Mouse (Mus musculus) kidney, adult 11 months (tissue): ENCODE results near the gene Bik.
A peak's percentile ranks its signal among the peaks of the same experiment; 100 is the strongest.
"Not testable (repeated sequence)": the region's sequence is repeated elsewhere in the genome, so short reads cannot be mapped to it uniquely, and the experiment has no call there.

ENCODE experiments used
- DNase-seq: peaks from one replicate; pipeline ENCODE4 v3.0.0; 2022

The Bik gene

GRCm38 (mm10) chr15:83526424-83527091 lies at the start of gene Bik:
TSS of gene Bik (plus strand) at chr15:83526862.
- peak; percentile 61 for DNase-seq

- DNase-seq, result peak; percentile 47
These were observed 48.6 kb upstream of the Bik start for GRCm38 (mm10) chr15:83478096-83478495.

- no peak for DNase-seq
These were observed 46.8 kb upstream of the Bik start for GRCm38 (mm10) chr15:83479818-83480217.

GRCm38 (mm10) chr15:83481236-83481780 lies 45.4 kb upstream of the Bik start:
- DNase-seq, result peak; percentile 52

DNA sequence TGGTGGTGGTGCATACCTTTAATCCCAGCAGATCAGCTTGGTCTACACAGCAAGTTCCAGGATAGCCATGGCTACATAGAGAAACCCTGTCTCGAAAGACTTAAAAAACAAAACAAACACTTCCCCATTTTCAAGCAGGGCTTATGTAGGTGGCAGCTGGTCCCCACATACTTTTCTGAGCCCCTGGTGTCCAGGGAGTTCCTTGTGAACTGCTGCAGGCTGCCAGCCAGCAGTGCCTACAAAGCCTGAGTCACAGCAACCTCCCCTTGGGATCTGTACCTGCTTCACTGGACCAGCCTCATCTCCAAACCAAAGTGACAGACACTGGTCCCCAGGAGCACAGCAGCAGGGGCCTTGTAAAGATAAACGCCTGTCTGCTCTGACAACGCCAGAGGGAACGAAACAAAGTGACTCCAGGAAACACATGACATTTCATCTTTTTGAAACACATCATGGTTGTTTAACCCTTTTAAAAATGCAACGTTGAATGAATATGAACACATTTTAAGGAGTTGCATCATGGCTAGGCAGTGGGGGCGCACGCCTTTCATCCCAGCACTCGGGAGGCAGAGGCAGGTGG lies 43.9 kb upstream of the Bik start:
- no peak for DNase-seq

GRCm38 (mm10) chr15:83483482-83483881 lies 43.2 kb upstream of the Bik start:
- no peak for DNase-seq

DNA sequence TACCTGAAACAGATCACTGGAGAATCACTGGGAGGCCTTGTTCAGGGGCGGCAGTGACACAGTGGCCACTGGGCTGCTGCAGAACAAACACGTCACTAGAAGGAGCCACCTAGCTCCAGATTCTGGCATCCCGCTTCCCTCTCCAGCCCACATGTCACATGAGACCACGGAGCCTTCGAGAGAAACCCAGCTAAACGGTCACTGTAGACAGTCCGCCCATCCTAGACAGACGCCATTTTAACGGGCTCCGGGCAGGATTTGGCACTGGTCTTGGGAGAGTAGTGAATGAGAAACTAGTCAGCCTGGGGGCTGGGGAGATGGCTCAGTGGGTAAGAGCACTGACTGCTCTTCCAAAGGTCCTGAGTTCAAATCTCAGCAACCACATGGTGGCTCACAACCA lies 42.4 kb upstream of the Bik start:
- no peak for DNase-seq

DNA sequence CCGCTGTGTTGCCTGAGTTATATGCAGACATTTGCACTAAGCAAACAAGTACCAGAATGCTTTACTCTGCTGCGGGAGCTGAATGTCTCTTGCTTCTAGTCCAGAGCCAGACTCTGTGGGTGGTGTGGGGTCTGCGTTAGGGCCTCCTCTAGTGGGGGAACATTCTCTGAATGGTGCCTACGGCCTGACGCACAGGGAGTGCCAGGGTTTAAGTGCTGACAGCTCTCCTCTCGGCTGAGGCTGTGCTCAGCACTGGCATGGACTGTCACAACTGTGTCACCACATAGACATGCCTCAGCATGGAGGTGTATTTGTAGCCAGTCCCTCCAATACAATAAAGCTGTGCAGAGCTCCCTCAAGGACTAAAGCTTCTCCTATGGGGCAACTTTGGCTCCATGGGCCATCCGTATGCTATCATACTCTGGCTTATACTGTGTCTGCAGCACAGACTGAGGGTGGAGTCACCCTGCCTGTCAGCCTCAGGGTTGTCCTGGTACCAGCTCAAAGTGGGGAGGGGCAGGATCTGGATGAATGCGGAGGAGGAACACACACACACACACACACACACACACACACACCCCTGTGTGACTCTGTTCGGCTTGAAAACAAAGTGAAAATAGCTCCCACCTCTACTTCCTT lies 39.1 kb upstream of the Bik start:
- no peak for DNase-seq

DNA sequence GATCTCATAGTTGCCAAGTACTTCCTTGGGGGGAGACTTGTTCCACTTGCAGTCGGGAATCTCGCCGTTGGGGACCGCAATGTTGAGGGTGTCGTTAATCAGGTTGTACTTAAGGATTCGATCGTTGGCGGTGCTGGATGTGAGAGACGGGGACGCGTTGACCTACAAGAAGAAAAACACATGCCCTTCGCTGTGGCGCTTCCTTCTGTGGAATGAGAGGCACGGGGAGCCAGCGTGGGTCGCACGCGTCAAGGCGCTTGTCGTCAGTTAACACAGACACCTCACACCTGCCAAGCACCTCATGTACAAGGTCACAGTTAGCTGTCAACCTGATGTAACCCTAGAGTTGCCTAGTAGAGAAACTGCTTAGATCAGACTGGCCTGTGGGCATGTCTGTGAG lies 37.2 kb upstream of the Bik start:
- DNase-seq, result no peak

- DNase-seq, result no peak
These were observed 34.8 kb upstream of the Bik start for GRCm38 (mm10) chr15:83491891-83492290.

DNA sequence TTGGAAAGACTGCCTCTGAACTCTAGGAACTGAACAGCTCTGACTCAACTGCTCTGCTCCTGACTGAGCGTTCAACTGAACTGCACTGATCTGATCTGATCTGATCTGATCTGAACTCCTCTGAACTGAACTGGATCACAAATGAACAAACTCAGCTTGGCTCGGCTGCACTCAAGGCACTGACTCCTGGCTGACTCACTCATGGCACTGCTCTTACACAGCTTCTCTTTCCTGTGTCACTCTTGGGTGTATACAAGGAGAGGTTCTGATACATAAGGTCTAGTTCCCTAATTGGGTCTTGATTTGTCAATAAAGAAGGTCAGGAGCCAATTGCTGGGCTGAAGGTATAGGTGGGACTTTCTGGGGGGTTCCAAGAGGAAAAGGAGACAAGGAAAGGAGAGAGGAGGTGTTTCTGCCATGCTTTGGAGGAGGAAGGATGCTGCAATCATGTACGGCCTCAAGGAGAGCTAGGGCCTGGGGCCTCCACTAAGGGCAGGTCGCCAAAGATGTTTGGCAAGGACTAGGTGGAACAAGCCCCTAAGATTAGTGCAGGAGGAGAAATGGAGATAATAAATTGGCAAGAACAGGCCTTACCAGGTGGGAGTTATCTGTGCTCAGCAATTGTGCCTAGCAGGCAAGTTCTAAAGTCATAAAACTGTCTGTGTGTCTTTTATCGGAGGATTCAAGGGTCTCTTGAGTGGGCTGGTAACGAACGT lies 32.6 kb upstream of the Bik start:
- DNase-seq, result no peak

- DNase-seq, result no peak
These were observed 32.1 kb upstream of the Bik start for GRCm38 (mm10) chr15:83494572-83494920.

DNA sequence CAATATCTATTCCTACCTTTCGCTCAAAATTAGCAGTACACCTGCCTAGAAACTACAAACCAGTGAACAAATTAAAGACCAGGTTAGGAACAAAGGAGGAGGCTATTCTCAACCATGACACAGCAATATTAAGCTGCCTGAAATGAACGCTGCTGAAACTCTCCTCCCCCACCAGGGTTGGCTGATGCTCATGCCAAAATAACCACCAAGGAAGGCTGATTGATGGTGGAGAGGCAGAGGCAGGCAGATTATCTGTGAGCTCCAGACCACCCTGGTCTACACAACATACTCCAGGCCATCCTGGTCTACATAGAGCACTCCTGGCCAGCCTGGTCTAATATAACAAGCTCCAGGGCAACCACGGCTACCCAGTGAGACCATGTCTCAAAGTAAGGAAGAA lies 31.5 kb upstream of the Bik start:
- no peak for DNase-seq

GRCm38 (mm10) chr15:83495787-83496367 lies 30.8 kb upstream of the Bik start:
- DNase-seq, result no peak

- DNase-seq, result no peak
These were observed 29.4 kb upstream of the Bik start for GRCm38 (mm10) chr15:83497299-83497698.

- DNase-seq, result no peak
These were observed 27.4 kb upstream of the Bik start for GRCm38 (mm10) chr15:83499211-83499755.

DNA sequence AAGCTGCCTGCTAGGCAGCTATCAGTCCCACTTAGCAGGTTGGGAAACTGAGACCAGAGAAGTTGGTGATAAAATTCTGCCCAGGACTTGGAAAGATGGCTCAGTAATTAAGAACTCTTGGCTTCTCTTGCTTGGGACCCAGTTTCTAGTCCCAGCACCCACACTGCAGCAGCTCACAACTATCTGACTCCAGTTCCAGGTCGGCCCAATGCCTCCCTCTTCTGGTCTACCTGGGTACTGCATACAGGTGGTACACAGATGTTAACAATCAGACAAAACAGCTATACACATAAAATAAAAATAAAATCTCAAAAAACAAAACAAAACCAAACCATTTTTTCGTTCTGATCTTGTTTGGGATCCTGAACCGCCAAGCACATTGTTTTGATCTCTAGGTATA lies 26.3 kb upstream of the Bik start:
- DNase-seq, result no peak

GRCm38 (mm10) chr15:83501483-83501882 lies 25.2 kb upstream of the Bik start:
- not testable (repeated sequence) for DNase-seq

DNA sequence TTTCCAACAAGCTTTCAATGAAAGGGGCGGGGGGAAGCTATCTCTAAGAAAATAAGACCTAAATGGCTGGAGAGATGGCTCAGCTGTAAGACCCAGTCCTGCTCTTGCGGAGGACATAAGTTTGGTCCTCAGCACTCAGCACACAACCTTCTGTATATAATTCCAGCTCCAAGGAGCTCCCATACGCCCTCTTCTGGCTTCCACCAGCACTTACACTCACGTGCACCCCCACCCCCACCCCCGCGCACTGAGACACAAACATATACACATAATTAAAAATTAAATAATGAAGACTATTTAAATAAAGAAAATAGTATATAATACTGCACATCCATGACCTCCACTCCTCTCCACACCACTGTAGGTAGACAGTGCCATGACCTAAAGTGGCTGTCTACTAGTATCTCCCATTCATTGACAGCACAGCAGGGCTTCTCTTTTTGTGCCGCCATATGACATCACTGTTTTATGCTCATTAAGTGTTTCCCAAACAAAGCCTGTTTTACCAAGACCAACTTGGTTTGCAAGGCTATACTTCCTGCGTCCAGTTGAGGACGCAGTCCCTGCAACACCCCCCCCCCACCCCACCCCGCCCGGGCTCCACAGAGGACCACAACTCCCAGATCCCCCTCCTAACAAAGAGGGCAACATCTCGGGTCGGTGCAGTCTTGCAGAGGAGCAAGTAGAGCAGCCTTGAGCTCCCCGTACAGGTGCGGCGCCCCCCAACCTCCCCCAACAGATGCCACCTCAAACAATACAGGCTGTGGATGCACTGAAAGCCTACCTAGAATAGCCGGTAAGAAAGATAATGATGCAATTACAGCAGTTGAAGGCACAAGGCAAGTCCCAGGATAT lies 16.5 kb upstream of the Bik start:
- DNase-seq, result no peak

- DNase-seq, result peak; percentile 97
These were observed 15.8 kb upstream of the Bik start, which contains the start of gene Ttll1 for GRCm38 (mm10) chr15:83510805-83511405. TSS of gene Ttll1 (minus strand) at chr15:83510893.
